Mouse (Mus musculus) heart, embryonic 12.5 days (tissue): ENCODE measurements around the gene Bbof1. TPM values are rescaled to one million over a fixed set of nuclear protein-coding genes. Genes with fewer than 3 reads are reported as not detected.

Experiments
- ATAC-seq: fragments of 200-750 bp; cut with Nextera tagmentation; 2 replicates; pipeline ENCODE4 v1.8.0; 2017; ENCODE audit warnings: moderate TSS enrichment, moderate library complexity; ENCODE audit not compliant: insufficient number of reproducible peaks, low FRiP score
- H3K27ac ChIP-seq: fragments of 300-500 bp; sonication (generic); 2 replicates; pipeline ENCODE4 v1.5.1; 2016; ENCODE audit warnings: mild to moderate bottlenecking, moderate library complexity; ENCODE audit not compliant: poor library complexity, severe bottlenecking
- H3K27me3 ChIP-seq: fragments of 300-500 bp; sonication (generic); replicated peaks from 2 replicates; pipeline ENCODE4 v1.6.1; 2016; ENCODE audit warnings: mild to moderate bottlenecking, moderate library complexity
- H3K36me3 ChIP-seq: fragments of 300-500 bp; sonication (generic); 2 replicates; pipeline ENCODE4 v1.6.1; 2016; ENCODE audit warnings: mild to moderate bottlenecking, moderate library complexity
- H3K4me1 ChIP-seq: fragments of 300-500 bp; sonication (generic); replicated peaks from 2 replicates; pipeline ENCODE4 v1.6.1; 2016; ENCODE audit warnings: mild to moderate bottlenecking
- H3K4me2 ChIP-seq: fragments of 300-500 bp; sonication (generic); 2 replicates; pipeline ENCODE4 v1.6.1; 2016; ENCODE audit warnings: mild to moderate bottlenecking, moderate library complexity
- H3K4me3 ChIP-seq: fragments of 300-500 bp; sonication (generic); 2 replicates; pipeline ENCODE4 v1.5.1; 2016; ENCODE audit warnings: mild to moderate bottlenecking
- H3K9ac ChIP-seq: fragments of 300-500 bp; sonication (generic); 2 replicates; pipeline ENCODE4 v1.6.1; 2016; ENCODE audit warnings: mild to moderate bottlenecking, moderate library complexity
- H3K9me3 ChIP-seq: fragments of 300-500 bp; sonication (generic); replicated peaks from 2 replicates; pipeline ENCODE4 v1.6.1; 2016; ENCODE audit warnings: mild to moderate bottlenecking, moderate library complexity
- WGBS: fragments of 180-500 bp; shearing (Covaris S2); methylation state at CpG from one replicate; pipeline ENCODE4 v1.1.7; 2016; 5-methylcytosine and 5-hydroxymethylcytosine counted together
- polyA plus RNA-seq: library from polyadenylated mRNA; unstranded; fragments of >200 nt; fragmentation: Nextera tagmentation; extraction: Ambion mirVana; gene quantifications from 2 replicates; pipeline ENCODE4 v1.2.1, GENCODE M21; 2016

Bbof1 gene
- polyA plus RNA-seq, 1 experiment from 2014 or later = 1.5 TPM

DNA sequence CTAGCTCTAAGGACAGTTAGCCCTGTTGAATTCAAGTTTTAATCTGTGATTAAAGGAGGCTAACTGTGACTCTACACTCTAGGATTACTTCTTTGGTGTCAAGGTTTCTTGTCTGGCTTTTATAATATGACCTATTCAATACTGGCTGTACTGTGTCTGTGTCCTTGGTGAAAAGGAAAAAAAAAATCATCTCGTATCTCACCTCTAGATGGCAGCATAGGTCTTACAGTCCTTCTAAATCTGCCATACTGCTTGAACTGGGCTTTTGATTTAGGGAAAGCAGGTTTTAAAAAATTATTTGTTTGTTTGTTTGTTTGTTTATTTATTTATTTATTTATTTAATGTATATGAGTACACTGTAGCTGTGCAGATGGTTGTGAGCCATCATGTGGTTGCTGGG is 59.8 kb downstream of the Bbof1 start:
- Histone ChIP-seq H3K4me3 (no peak overlapping the region), H3K27me3 (no peaks in the 10 kb centered on the region), H3K4me1 (no peaks in the 10 kb centered on the region), H3K9ac (no peak overlapping the region), H3K36me3 (peaks cover 23% of the 10 kb centered on the region), H3K4me2 (no peak overlapping the region), H3K9me3 (no peaks in the 10 kb centered on the region), H3K27ac (no peak overlapping the region)
- 0% methylated on average over 1 of the region's 1 CpGs for WGBS
- no peak for ATAC-seq

DNA sequence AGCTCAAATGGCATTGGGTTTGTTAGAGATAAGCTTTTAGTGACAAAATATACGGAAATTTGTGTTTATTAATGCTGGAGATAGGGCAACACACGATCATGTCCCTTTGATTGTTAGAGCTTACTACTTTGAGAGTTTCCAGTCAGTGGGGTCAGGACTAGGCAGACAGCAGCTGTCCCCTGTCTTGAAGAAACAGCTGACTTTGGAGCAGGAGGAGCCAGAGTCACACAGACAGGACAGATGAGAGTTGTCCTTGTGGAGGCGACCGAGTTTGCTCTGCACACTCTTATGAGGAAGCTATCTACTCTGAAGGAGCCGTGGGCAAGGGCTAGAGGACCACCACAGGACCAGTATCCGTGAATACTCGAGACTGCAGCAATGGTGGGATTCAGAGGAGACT is 70.1 kb downstream of the Bbof1 start:
- 0 out of 2 replicates have a peak, but pooled peaks cover 2% of the 10 kb centered on the region for H3K4me1 ChIP-seq
- H3K4me3 ChIP-seq = no peak overlapping the region
- H3K9me3 ChIP-seq = no peaks in the 10 kb centered on the region
- H3K27ac ChIP-seq = no peak overlapping the region
- no peak overlapping the region for H3K9ac ChIP-seq
- H3K4me2 ChIP-seq = no peak overlapping the region
- peaks cover 25% of the 10 kb centered on the region for H3K36me3 ChIP-seq
- 87% methylated on average over 7 of the region's 7 CpGs for WGBS
- no peaks in the 10 kb centered on the region for H3K27me3 ChIP-seq
- no peak for ATAC-seq

DNA sequence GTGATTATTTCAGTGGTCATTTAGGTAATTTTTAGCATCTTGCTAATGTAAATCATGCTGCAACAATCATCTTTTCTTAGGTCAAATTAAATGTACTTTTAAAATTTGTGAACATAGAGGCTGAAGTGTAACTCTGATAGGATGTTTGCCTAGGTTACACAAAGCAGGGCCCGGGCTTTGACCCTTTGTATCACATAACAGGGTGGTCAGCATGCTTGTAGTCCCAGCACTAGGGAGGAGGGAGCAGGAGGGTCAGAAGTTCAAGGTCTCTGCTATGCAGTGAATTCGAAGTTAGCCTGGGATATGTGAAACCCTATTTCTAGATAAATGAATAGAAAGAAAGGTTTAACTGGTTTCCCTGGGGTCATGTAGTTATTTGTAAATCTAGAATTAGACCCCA is 72.4 kb downstream of the Bbof1 start:
- Histone ChIP-seq H3K4me1 (0 out of 2 replicates have a peak, but pooled peaks cover 2% of the 10 kb centered on the region), H3K4me2 (no peak overlapping the region), H3K9me3 (no peaks in the 10 kb centered on the region), H3K27ac (no peak overlapping the region), H3K9ac (no peak overlapping the region), H3K27me3 (no peaks in the 10 kb centered on the region), H3K4me3 (no peak overlapping the region), H3K36me3 (peaks cover 18% of the 10 kb centered on the region)
- WGBS = 75% methylated on average over 2 of the region's 2 CpGs
- ATAC-seq = no peak

DNA sequence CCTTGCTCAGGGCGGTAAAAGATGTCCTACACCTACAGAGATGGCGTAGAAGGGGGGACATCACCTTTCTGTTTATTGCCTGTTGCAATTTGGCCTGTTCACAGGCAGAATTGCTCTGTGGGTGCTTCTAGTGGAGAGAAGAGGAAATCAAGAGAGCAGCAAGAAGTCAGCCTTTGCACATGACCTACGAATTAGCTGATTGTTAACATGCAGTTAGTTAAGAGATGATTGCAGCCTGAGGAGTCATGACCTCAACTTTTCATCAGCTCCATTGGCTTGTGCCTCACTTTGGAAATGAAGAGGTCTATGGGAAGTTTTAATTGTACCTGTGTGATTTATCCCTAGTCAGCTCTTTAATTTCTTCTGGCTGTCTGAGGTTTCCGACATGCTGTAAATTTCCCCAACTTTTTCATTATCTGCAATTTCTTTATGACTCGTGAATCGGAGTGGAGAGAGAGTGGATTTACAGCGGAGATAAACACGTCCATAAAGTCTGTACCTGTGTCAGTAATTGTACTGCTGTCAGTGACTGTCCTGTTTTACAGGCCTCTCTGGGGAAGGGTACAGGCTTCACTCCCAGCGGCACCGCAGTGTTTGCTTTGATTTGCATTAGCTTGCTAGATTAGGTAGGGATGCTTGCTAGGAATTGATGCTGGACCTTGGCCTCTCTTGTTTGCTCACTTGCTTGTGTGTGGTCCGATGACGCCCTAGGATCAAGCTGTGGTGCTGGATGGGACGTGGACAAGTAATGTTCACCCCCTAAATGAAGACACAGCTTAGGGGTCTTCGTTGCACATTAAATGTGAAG is 74.1 kb downstream of the Bbof1 start:
- WGBS = 88% methylated on average over 14 of the region's 14 CpGs

DNA sequence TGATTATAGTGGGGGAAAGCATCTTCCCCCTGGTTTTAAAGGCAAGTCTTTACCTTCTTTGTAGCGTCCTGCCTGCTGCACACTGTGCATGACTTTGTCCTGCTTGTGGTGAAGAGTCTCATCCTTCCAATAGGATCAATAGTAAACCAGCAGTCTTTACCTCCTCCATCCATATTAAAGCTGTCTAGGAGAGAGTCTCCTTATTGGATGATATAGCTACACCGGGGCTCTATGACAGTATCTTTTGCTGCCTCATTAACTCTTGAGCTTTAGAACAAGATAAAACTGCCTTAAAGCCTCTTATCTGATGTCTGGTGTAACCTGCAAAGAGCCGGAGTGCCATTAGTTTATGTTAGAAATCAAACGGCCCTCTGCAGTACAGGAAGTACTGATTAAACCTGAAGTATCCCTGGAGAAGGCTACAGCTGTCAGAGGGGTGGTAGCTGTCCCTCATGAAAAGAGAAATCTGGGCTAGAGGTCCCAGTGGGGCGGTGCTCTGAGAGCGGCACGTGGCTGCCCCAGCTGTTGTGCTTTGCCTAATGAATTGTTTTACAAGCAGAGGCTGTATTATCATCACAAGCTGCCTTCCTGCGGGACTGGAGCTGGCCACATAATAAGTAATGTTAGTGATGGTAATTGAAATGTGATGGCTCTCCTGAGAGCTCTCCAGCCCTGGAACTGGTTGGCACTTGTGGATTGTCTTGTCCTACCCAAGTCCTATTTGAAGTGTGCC is 78.6 kb downstream of the Bbof1 start:
- ATAC-seq = no peak
- WGBS = 23% methylated on average over 8 of the region's 8 CpGs
- H3K9ac ChIP-seq = no peak overlapping the region
- peaks cover 6% of the 10 kb centered on the region; the same call in 1 of the 2 replicates for H3K36me3 ChIP-seq
- no peak overlapping the region for H3K4me3 ChIP-seq
- H3K4me2 ChIP-seq = no peak overlapping the region
- H3K27me3 ChIP-seq = no peaks in the 10 kb centered on the region
- no peaks in the 10 kb centered on the region for H3K9me3 ChIP-seq
- H3K4me1 ChIP-seq = peaks cover 8% of the 10 kb centered on the region
- no peak overlapping the region for H3K27ac ChIP-seq

More for the DNA sequence above, 74.1 kb downstream of the Bbof1 start:
- Histone ChIP-seq H3K9me3 (no peaks in the 10 kb centered on the region), H3K36me3 (peaks cover 16% of the 10 kb centered on the region), H3K9ac (no peak overlapping the region), H3K4me1 (peaks cover 10% of the 10 kb centered on the region), H3K4me2 (no peak overlapping the region), H3K4me3 (no peak overlapping the region), H3K27me3 (no peaks in the 10 kb centered on the region), H3K27ac (no peak overlapping the region)
- ATAC-seq = no peak

Other genes starting within 250 kb of the Bbof1 start
- 8.7 and 10.6 TPM in 2 replicates for gene Elmsan1, start 190.2 kb upstream of the Bbof1 start, polyA plus RNA-seq
- gene Ptgr2, start 123.8 kb upstream of the Bbof1 start, polyA plus RNA-seq = 75.8 and 77.5 TPM in 2 replicates
- gene Zfp410, start 92.2 kb upstream of the Bbof1 start, polyA plus RNA-seq = 53.1 and 59.9 TPM in 2 replicates
- 59.2 and 61.6 TPM in 2 replicates for gene Coq6, start 47.4 kb upstream of the Bbof1 start, polyA plus RNA-seq
- gene Fam161b, start 47.2 kb upstream of the Bbof1 start, polyA plus RNA-seq = 5.0 and 5.2 TPM in 2 replicates
- 32.6 and 33.5 TPM in 2 replicates for gene Entpd5, start within 50 bp of the Bbof1 start, polyA plus RNA-seq
- gene Rnf113a2, start 8.1 kb downstream of the Bbof1 start, polyA plus RNA-seq = 21.3 and 24.4 TPM in 2 replicates
- 43.6 and 43.9 TPM in 2 replicates for gene Aldh6a1, start 41.9 kb downstream of the Bbof1 start, polyA plus RNA-seq
- gene Lin52, start 42.4 kb downstream of the Bbof1 start, polyA plus RNA-seq = 15.4 and 15.8 TPM in 2 replicates
- gene Vsx2, start 160.7 kb downstream of the Bbof1 start, polyA plus RNA-seq = not detected in 2 replicates
- 10.3 and 10.4 TPM in 2 replicates for gene Abcd4, start 208.3 kb downstream of the Bbof1 start, polyA plus RNA-seq
- gene Vrtn, start 231.9 kb downstream of the Bbof1 start, polyA plus RNA-seq = not detected in 2 replicates